Mouse (Mus musculus) limb, embryonic 10.5 days (tissue): ENCODE measurements around the gene Slc38a11. TPM values are rescaled to one million over a fixed set of nuclear protein-coding genes. Genes with fewer than 3 reads are reported as not detected.

ENCODE experiments used
- DNase-seq: peaks from one replicate; pipeline ENCODE4 v3.0.0-alpha.2; 2017; ENCODE audit warnings: low spot score
- H3K27ac ChIP-seq: fragments of 300-500 bp; sonication (generic); 2 replicates; pipeline ENCODE4 v1.5.1; 2016; ENCODE audit warnings: mild to moderate bottlenecking
- H3K27me3 ChIP-seq: fragments of 300-500 bp; sonication (generic); 2 replicates; pipeline ENCODE4 v1.6.1; 2016; ENCODE audit warnings: low read depth, mild to moderate bottlenecking; ENCODE audit not compliant: poor library complexity, severe bottlenecking
- H3K36me3 ChIP-seq: fragments of 300-500 bp; sonication (generic); 2 replicates; pipeline ENCODE4 v1.6.1; 2016; ENCODE audit warnings: mild to moderate bottlenecking, moderate library complexity
- H3K4me1 ChIP-seq: fragments of 300-500 bp; sonication (generic); 2 replicates; pipeline ENCODE4 v1.6.1; 2016
- H3K4me3 ChIP-seq: fragments of 300-500 bp; sonication (generic); 2 replicates; pipeline ENCODE4 v1.5.1; 2016; ENCODE audit warnings: mild to moderate bottlenecking, moderate library complexity
- H3K9me3 ChIP-seq: fragments of 300-500 bp; sonication (generic); replicated peaks from 2 replicates; pipeline ENCODE4 v1.6.1; 2016; ENCODE audit warnings: mild to moderate bottlenecking
- WGBS: fragments of 180-500 bp; shearing (Covaris S2); methylation state at CpG from one replicate; pipeline ENCODE4 v1.1.7; 2016; 5-methylcytosine and 5-hydroxymethylcytosine counted together
- polyA plus RNA-seq: library from polyadenylated mRNA; unstranded; fragments of >200 nt; fragmentation: Nextera tagmentation; extraction: Ambion mirVana; gene quantifications from 2 replicates; pipeline ENCODE4 v1.2.1, GENCODE M21; 2016

Gene Slc38a11
- polyA plus RNA-seq, 1 experiment from 2014 or later = not detected

- no peaks in the 10 kb centered on the region for H3K9me3 ChIP-seq
- no peaks in the 10 kb centered on the region for H3K4me1 ChIP-seq
- no peaks in the 10 kb centered on the region for H3K27me3 ChIP-seq
- no peak overlapping the region for H3K4me3 ChIP-seq
- no peak overlapping the region for H3K27ac ChIP-seq
- no peak for DNase-seq
- H3K36me3 ChIP-seq = no peaks in the 10 kb centered on the region
- 91% methylated on average over 12 of the region's 12 CpGs for WGBS
These were observed 47.1 kb downstream of the Slc38a11 start for GRCm38 (mm10) chr2:65316721-65317120.

GRCm38 (mm10) chr2:65311250-65311649 is 52.6 kb downstream of the Slc38a11 start:
- Histone ChIP-seq H3K4me1 (no peaks in the 10 kb centered on the region), H3K27ac (no peak overlapping the region), H3K36me3 (no peaks in the 10 kb centered on the region), H3K27me3 (no peaks in the 10 kb centered on the region), H3K4me3 (no peak overlapping the region), H3K9me3 (no peaks in the 10 kb centered on the region)
- 85% methylated on average over 3 of the region's 3 CpGs for WGBS
- no peak for DNase-seq

GRCm38 (mm10) chr2:65296541-65296940 is 67.3 kb downstream of the Slc38a11 start:
- DNase-seq = no peak
- Histone ChIP-seq H3K4me3 (no peak overlapping the region), H3K27ac (no peak overlapping the region), H3K9me3 (no peaks in the 10 kb centered on the region), H3K4me1 (no peaks in the 10 kb centered on the region), H3K27me3 (no peaks in the 10 kb centered on the region), H3K36me3 (no peaks in the 10 kb centered on the region)
- WGBS = 27% methylated on average over 2 of the region's 2 CpGs

- no peaks in the 10 kb centered on the region for H3K4me1 ChIP-seq
- no peaks in the 10 kb centered on the region for H3K27me3 ChIP-seq
- no peak for DNase-seq
- no peaks in the 10 kb centered on the region for H3K36me3 ChIP-seq
- 90% methylated on average over 8 of the region's 8 CpGs for WGBS
- H3K4me3 ChIP-seq = no peak overlapping the region
- no peaks in the 10 kb centered on the region for H3K9me3 ChIP-seq
- H3K27ac ChIP-seq = no peak overlapping the region
These were observed 69.7 kb downstream of the Slc38a11 start for GRCm38 (mm10) chr2:65294092-65294491.

GRCm38 (mm10) chr2:65293411-65293810 is 70.4 kb downstream of the Slc38a11 start:
- WGBS = 94% methylated on average over 8 of the region's 8 CpGs
- no peak overlapping the region for H3K4me3 ChIP-seq
- no peak for DNase-seq
- H3K27ac ChIP-seq = no peak overlapping the region
- no peaks in the 10 kb centered on the region for H3K36me3 ChIP-seq
- no peaks in the 10 kb centered on the region for H3K4me1 ChIP-seq
- no peaks in the 10 kb centered on the region for H3K27me3 ChIP-seq
- no peaks in the 10 kb centered on the region for H3K9me3 ChIP-seq

- WGBS = 89% methylated on average over 4 of the region's 4 CpGs
These were observed 74.1 kb downstream of the Slc38a11 start for GRCm38 (mm10) chr2:65289721-65290120.

GRCm38 (mm10) chr2:65288696-65289095 is 75.1 kb downstream of the Slc38a11 start:
- Histone ChIP-seq H3K27ac (no peak overlapping the region), H3K36me3 (no peaks in the 10 kb centered on the region), H3K4me1 (no peaks in the 10 kb centered on the region), H3K4me3 (no peak overlapping the region), H3K27me3 (no peaks in the 10 kb centered on the region), H3K9me3 (no peaks in the 10 kb centered on the region)
- WGBS = 89% methylated on average over 1 of the region's 1 CpGs
- DNase-seq = no peak

More at GRCm38 (mm10) chr2:65289721-65290120, 74.1 kb downstream of the Slc38a11 start:
- no peak for DNase-seq
- no peak overlapping the region for H3K27ac ChIP-seq
- no peaks in the 10 kb centered on the region for H3K36me3 ChIP-seq
- no peaks in the 10 kb centered on the region for H3K27me3 ChIP-seq
- H3K4me1 ChIP-seq = no peaks in the 10 kb centered on the region
- no peak overlapping the region for H3K4me3 ChIP-seq
- H3K9me3 ChIP-seq = no peaks in the 10 kb centered on the region

- 47% methylated on average over 3 of the region's 3 CpGs for WGBS
- H3K27ac ChIP-seq = no peak overlapping the region
These were observed 78.5 kb downstream of the Slc38a11 start for GRCm38 (mm10) chr2:65285380-65285779.

GRCm38 (mm10) chr2:65282979-65283378 is 80.9 kb downstream of the Slc38a11 start:
- Histone ChIP-seq H3K4me1 (no peaks in the 10 kb centered on the region), H3K27me3 (no peaks in the 10 kb centered on the region), H3K27ac (no peak overlapping the region), H3K9me3 (no peaks in the 10 kb centered on the region), H3K36me3 (no peaks in the 10 kb centered on the region), H3K4me3 (no peak overlapping the region)
- DNase-seq = no peak
- WGBS = 88% methylated on average over 6 of the region's 6 CpGs

More at GRCm38 (mm10) chr2:65285380-65285779, 78.5 kb downstream of the Slc38a11 start:
- Histone ChIP-seq H3K9me3 (no peaks in the 10 kb centered on the region), H3K4me3 (no peak overlapping the region), H3K4me1 (no peaks in the 10 kb centered on the region), H3K36me3 (no peaks in the 10 kb centered on the region), H3K27me3 (no peaks in the 10 kb centered on the region)
- DNase-seq = no peak

GRCm38 (mm10) chr2:65279029-65279690 is 84.7 kb downstream of the Slc38a11 start:
- no peak for DNase-seq
- WGBS = 32% methylated on average over 4 of the region's 4 CpGs

GRCm38 (mm10) chr2:65275443-65276061 is 88.3 kb downstream of the Slc38a11 start:
- Histone ChIP-seq H3K27me3 (no peaks in the 10 kb centered on the region), H3K4me1 (peaks cover 5% of the 10 kb centered on the region; the same call in 1 of the 2 replicates), H3K36me3 (no peaks in the 10 kb centered on the region), H3K27ac (no peak overlapping the region), H3K9me3 (no peaks in the 10 kb centered on the region), H3K4me3 (no peak overlapping the region)
- DNase-seq = no peak
- WGBS = 57% methylated on average over 6 of the region's 6 CpGs

More at GRCm38 (mm10) chr2:65279029-65279690, 84.7 kb downstream of the Slc38a11 start:
- H3K36me3 ChIP-seq = no peaks in the 10 kb centered on the region
- no peaks in the 10 kb centered on the region for H3K27me3 ChIP-seq
- 0 out of 2 replicates have a peak, but pooled peaks cover under 1% of the 10 kb centered on the region for H3K4me1 ChIP-seq
- no peak overlapping the region for H3K4me3 ChIP-seq
- no peaks in the 10 kb centered on the region for H3K9me3 ChIP-seq
- H3K27ac ChIP-seq = no peak overlapping the region

GRCm38 (mm10) chr2:65273910-65274309 is 89.9 kb downstream of the Slc38a11 start:
- DNase-seq = no peak
- Histone ChIP-seq H3K27me3 (no peaks in the 10 kb centered on the region), H3K27ac (no peak overlapping the region), H3K36me3 (no peaks in the 10 kb centered on the region), H3K4me1 (peaks cover 5% of the 10 kb centered on the region; the same call in 1 of the 2 replicates), H3K4me3 (no peak overlapping the region), H3K9me3 (no peaks in the 10 kb centered on the region)
- WGBS = 46% methylated on average over 2 of the region's 2 CpGs

- Histone ChIP-seq H3K9me3 (no peaks in the 10 kb centered on the region), H3K27ac (no peak overlapping the region), H3K36me3 (no peaks in the 10 kb centered on the region), H3K27me3 (no peaks in the 10 kb centered on the region), H3K4me1 (peaks cover 6% of the 10 kb centered on the region; the same call in 1 of the 2 replicates), H3K4me3 (no peak overlapping the region)
- 81% methylated on average over 6 of the region's 6 CpGs for WGBS
- no peak for DNase-seq
These were observed 95.1 kb downstream of the Slc38a11 start for GRCm38 (mm10) chr2:65268731-65269130.
